Mouse (Mus musculus) layer of hippocampus, adult 18-20 months (tissue): Measurements from ENCODE around the gene Pick1. TPM values are rescaled to one million over a fixed set of nuclear protein-coding genes. Genes with fewer than 3 reads are reported as not detected.

Experiments used
- DNase-seq, 2 experiments: peaks; one replicate each; pipeline ENCODE4 v3.0.0; 2022; ENCODE audit warnings: low spot score in 2 of 2
- long read RNA-seq: library from polyadenylated mRNA; stranded (forward); transcript quantifications from one replicate; pipeline ENCODE4 v2.0.0, GENCODE M21; 2021
- total RNA-seq, 2 experiments: library from RNA; stranded (reverse); gene quantifications; 2 replicates each; pipeline ENCODE4 v1.2.3; 2021

The Pick1 gene
- total RNA-seq: 10 to 100 TPM; 44.4 to 46.4 TPM
- long read RNA-seq, transcript Pick1-201 (13 exons, 1,977 nt): major isoform, 22 of 37 reads
- long read RNA-seq, partial matches to known transcripts: 3 of 37 reads
- long read RNA-seq, other reads (novel, unspliced or antisense): 7 of 37 reads

DNA sequence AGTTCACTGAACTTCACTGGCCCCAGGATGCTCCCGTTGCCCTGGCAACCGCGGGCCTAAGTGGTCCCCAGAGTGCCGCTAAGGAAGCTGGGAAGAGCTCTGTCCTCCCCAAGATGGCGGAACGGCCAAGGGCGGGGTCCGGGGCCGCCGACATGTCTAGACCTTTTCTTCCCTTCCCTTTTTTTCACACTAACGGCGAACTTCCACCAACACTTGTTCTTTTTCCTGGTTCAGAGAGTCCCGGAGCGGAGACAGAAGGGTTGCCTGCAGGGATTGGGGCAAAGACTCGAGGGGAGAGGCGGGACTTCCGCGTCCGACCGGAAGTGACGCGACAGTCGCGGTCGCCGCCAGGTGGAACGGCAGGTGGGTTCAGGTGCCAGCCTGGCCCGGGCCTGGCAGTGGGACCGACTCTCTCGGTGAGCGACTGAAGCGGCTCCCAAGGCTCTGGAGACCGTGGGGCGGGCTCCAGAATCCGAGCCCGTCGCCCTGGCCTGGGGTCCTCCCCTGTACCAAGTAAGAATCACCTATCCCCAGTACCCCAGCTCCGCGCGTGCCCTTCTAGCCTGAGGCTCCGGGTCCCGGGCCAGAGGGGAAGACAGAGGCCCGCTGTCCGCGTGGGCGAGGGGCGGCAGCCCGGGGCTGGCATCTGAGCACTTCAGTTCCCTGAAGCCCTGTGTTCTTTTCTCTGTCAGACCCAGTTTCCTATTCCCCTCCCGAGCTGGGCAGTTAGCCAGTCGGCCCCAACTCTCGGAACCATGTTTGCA lies at the start of gene Pick1, which contains the start of gene Gm49486:
TSS of gene Pick1 (plus strand) at position 116 of the 764 bp plus-strand sequence.
TSS of gene Gm49486 (plus strand) at position 334 of the 764 bp plus-strand sequence.
- peak; percentile 80 to 89 for DNase-seq

DNA sequence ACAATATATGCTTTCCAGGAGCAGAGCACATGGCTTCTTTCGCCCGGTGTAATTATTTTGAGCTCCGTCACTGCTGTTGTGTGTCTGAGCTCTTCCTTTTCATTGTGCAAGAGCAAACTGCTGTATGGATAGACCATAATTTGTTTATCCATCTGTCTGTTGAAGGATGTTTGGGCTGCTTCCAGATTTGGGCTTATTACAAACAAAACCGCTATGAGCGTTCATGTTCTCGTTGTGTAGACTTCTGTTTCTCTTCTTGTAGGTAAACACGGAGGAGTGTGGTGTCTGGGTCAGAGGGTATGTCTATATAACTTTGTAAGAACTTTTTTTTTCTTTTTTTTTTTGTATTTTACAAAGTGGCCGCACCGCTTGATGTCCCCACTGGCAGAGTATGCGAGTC lies 43.8 kb upstream of the Pick1 start:
- no peak for DNase-seq

DNA sequence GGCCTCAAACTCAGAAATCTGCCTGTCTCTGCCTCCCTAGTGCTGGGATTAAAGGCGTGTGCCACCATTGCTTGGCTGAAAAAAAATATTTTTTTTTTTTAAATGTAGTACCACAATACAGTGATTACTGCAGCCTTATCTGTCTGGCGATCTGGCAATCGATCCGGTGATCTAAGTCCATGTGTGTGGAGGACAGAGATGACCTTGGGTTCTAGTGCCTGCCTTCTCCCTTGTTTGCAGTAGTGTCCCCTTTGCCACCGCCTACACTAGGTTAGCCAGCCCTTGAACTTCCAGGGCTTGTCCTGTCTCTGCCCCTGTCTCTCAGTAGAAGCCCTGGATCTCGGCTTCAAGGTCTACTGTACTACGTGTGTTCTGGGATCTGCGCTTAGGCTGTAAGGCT lies 41.2 kb upstream of the Pick1 start:
- DNase-seq: no peak

DNA sequence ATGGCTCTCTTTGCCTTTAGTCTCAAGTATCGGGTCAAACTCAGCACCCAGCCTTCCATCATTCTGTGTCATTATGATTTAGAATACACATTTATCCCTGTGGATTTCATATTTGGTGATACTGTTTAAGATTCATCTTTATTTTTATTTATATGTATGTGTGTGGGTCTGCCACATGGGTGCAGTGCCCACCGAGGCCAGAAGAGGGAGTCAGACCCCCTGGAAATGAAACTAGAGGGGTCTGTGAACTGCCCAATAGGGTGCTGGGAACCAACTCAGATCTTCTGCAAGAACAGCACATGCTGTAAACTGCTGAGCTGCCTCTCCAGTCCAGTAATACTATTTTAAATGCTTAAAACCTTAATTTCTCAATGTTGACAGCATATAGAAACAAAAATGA lies 37.5 kb upstream of the Pick1 start:
- DNase-seq: no peak

DNA sequence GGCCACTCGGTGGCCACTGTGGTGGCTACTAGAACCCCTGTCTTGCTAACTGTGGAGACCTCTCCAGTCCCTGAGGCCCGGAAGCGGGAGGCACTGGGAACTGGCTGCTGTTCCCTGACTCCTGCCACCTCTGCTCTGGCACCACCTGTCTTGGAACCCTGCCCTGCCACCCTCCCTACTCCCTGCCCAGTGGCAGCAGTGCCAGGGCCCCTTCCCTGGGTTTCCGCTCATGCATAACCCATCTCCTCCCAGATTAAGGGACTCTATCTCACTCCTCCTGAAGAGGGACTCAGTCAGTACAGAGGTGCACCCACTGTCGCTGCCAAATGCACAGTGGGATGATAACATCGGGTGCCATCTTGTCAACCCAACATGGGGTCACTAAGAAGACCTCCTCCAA lies 36.5 kb upstream of the Pick1 start:
- no peak for DNase-seq

DNA sequence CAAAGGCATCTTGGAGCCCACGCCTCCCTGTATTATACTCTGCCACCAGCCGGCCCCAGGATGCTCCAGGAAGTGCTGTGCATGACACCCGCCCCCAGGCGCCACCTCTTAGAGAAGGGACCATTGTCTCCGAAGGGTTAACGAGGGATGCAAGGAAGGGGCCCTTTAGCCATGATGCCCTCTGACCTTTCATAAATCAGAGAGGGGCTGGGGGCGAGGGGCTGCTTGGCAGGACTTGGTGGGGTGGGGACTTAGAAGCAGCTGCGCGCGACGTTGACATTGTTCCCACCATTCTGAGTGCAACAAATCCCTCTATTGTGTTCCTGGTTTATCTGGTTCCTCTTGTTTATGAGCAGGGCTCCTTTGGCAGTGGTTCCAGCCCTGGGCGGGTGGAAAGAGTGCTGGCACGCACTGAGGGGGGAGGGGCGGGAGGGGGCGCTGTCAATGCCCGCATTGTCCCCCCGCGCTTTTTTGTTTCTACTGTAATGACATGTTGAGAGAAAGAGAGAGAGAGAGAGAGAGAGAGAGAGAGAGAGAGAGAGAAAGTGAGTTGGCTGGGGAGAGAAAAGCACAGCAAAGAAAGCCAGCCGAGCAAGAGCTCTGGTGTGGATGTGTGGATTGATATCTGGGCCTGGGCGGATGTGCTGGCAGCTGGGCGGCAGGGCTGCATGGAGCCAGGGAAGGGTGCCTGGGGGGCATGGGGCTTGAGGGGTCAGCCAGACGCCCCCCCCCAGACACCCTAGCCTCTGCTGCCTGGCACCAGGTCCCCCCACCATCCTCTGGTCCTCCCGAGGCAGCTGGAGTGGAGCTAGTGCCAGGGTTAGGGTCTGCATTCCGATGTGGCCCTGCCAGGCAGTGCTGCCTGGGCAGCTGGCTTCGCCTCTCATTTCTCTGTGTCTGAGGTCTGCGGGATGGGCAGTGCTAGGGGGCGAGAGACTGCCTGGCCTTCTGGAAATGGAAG lies 35.8 kb upstream of the Pick1 start:
- DNase-seq: peak in 1 of 2 experiments; percentile 76

DNA sequence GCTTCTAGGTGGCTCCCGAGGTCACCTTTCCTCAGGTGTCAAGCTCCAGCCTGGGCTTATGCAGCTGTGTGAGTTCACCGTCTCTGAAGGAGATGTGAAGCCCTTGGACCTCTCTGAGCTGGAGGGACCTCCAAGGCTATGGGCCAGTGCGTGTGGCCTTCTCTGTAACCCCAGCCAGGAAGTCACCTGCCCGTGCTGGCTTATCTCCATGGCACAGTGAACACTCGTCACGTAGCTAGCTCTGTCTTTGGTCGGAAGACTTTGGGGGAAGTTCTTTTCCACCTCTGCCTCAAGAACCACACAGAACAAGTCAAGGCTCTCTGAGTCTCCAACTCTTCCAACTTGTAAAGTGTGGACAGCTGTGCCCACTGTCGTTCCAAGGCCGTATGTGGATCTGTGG lies 34.9 kb upstream of the Pick1 start:
- no peak for DNase-seq

DNA sequence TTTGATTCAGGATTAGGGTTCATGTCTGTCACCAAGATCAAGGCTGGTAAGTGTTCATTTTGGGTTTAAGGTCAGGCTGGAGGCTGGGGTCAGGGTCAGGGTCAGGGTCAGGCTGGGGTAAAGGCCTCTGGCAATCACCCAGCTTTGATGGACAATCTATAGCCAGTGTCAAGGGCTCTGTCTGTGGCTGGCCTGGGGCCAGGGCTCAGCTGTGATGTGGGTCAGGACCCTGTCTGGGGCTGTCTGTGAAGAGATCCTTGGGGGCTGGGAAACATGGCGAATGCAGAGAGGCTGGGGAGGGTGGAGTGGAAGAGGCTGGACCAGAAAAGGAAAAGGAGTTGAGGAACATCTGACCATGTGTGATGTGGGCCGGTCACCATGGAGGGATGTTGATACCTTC lies 34.0 kb upstream of the Pick1 start:
- no peak for DNase-seq

DNA sequence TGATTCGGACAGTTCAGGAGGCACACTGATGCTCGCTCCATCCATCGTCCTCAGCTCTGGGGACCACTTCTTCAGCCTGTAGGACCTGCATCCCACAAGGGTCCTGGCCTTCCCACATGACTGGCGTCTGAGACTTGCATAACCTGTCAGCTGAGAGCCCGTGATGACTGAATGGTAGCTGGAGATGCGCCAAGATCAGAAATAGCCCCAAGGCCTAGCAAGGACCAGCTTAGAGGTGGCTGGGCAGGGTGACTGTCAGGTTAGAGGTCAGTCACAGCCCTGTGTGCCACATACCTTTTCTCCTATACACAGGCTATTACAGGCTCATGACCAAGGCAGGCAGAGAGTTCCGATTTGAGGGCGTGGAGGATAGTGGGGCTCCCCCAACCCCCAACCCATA lies 33.5 kb upstream of the Pick1 start:
- no peak for DNase-seq

DNA sequence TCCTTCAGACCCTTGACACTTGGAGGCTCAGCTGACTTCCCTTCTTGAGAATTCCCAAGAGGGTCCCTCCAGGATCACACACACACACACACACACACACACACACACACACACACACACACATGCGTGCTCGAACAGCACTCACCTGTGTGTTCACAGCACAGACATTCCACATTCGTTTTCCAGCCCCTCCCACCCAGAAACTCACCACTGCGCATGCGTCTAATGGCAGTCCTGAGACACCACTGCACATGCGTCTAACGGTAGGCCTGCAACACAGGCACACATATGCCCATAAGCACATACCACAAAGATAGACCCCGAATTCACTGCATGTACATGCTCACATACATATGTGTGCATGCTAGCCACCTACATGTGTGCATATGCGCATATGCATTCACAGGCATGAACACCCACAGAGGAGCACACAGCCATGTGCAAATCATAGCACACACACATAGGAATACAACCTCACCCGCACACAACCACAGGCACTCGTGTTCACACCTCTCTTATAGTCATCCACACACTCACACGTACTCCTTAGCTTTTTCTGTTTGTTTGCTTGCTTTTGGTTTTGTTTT lies 29.5 kb upstream of the Pick1 start:
- no peak for DNase-seq

DNA sequence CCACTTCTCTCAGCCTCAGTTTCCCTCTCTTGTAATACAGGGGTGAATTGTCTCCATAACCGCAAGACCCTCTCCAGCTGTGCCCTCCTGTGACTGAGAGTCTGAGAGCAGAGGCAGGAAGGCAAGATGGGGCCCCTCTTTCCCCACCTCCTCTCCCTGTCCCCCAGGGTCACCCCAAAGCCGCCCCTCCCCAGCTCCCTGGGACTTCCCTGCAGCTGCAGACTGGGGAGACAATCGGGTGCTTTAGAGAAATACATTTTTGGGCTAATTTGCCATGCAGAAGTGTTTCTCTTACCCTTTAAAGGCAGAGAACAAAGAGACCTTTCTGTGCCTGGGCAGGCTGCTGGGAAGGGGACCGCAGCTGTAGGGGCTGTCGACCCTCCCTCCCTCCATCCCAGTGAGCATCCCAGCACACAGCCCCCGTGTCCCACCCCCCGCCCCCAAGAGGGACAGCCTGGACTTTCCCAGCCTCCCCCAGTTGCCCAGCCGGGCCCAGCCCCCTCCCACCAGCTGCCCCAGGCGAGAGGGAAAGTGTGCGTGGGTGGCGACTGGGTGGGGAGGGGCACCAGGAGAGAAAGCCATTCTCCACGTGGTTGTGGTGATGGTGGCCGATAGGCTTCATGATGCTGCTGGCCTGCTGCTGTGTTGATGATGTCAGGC lies 27.4 kb upstream of the Pick1 start:
- peak; percentile 19 to 37 for DNase-seq

DNA sequence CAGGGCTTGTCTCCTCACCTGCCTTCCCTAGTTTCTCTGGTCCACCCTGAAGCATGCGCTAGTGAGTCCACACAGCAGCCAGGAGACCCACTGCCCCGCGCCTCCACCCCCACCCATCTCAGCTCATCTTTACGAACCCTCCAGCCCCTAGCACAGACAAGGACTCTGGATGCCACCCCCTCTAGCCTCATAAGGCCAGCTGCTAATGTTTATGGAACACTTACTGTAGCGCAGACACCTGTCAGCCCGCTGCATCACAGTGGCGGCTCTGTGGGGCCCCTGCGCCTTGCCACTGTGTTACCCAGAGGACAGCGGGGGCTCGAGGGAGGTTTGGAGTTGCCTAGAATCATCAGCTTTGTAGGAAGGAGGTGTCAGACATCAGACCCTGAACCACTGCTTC lies 26.4 kb upstream of the Pick1 start:
- DNase-seq: no peak

DNA sequence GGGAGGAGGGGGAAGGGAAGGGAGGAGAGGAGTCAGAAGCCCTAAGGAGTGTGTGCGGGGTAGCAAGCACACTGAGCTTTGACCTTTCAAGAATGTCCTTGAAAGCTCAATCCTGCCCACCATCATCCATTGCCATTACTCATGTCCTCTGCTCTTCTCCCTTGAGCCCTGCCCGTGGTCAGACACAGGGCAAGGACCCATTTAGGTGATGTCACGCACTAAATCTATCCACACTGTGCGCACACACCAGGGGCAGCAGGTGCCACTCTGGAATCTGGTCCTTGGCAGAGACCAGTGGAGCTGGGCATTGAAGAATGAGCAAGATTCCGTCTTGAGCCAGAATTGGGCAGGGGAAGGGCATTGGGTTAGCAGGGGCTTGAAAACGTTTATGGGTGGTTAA lies 20.8 kb upstream of the Pick1 start:
- no peak for DNase-seq

DNA sequence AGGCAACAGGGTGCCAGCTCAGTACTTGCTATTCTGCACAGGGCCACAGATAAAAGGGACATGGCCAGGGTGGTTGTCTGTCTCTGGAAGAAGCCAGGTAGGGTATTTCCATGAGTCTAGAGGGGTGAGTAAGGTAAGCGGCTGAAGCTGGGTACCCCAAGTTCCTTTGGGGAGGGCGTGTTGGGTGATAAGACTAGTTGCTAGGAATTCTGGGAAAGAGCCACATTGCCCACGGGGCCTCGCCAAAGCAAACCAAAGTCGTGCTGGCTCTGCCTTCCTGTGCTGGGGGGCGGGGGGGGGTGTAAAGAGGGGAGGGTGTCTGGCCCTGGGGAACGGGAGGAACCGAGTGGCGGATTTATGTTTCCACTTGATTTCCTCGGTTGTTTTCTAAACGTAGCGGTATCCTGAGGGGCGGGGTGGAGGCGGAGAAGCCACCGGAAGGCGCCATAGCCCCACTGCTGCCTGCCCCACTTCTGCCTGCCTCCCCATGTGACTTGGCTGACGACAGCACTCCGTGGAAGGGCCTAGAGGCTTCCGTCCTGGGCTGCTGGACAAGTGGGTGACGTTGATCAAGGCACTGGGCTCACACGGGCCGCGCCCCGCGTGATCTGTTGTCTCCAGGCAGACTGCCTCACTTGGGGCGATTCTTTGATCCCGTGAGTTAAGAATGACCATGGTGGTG lies 20.1 kb upstream of the Pick1 start:
- peak in 1 of 2 experiments; percentile 54 for DNase-seq

DNA sequence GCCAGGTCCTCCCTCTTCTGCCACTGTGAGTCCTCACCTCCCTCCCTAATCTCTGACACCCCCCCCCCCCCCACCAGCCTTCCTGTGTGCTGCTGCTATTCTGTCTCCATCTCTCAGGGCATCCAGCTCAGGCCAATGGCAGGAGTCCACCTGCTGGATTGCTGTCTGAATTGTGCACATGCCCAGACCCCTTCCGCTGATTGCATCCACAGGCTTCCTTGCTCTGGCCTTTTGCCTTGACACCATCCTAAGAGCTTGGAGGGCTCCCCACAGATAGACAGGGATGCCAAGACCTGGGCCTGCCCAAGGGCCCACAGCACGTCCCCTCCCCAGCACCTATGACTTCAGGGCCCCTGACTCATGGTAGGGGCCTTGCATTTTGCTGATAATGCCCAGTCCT lies 18.6 kb upstream of the Pick1 start:
- no peak for DNase-seq

DNA sequence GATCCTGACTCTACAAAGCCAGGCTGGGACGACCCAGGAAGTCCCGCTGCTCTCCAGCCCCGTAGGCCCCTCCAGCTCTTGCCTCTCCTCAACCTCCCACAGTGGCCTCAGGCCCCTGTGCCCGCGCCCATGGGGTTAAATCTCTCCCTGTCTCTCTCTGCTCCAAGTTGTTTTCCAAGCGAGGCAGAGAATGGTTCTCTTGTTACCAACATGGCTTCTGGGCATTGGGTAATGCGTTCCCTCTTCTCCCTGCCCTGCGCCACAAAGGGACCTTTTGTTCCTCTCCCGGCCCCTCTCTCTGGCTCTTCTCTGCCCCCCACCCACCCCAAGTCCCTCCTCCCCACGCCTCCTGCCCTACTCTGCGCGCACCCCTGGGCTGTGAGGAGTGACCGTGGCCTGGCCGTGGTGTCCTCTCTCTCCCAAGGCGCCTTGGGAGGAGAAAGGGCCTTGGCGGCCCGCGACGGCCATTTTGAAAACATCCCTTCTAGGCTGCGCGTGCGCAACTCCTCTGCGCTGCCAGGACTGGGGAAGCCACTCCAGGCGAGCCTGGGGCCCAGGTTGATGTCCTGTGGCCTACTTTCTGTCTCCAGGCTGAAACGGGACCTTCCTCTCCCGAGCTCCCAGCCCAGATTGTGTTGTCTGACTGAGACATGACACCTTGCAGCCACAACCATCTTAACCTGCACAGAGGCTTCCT lies 16.1 kb upstream of the Pick1 start:
- peak in 1 of 2 experiments; percentile 39 for DNase-seq

DNA sequence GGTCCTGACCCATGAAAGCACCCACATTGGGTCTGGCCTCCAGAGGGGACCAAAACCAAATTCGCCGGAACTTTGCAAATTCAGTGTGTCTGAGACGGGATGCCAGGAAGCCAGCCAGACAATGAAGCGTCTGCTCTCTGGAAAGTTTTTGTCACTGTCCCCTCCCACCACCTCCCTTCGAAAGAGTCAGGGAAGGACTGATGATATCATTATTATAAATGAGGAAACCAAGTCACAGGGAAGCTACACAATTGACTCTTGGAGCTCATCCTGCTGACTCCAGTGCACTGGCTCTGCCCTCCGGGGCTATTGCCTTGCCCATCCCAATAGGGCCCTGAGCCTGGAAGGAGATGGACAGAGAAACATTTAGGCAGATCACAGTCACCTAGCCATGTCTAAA lies 15.4 kb upstream of the Pick1 start:
- no peak for DNase-seq

DNA sequence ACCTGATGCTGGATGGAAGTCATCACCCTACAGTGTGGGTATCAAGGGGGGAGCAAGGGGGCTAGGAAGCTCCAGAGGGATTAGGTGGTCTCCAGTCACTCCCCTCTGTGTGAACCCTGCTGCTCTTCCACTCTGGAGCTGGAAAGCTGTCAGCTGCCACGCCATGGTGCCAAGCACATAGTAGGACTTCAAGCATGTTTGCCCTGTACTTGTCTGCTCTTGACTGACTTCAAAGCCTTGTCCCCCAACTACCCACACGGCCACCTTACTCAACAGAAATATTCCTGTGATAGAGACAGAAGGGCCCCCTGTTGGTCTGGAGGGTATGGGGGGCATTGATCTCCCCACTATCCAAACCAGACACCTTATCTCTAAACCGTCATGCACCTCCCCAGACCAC lies 12.8 kb upstream of the Pick1 start:
- no peak for DNase-seq

DNA sequence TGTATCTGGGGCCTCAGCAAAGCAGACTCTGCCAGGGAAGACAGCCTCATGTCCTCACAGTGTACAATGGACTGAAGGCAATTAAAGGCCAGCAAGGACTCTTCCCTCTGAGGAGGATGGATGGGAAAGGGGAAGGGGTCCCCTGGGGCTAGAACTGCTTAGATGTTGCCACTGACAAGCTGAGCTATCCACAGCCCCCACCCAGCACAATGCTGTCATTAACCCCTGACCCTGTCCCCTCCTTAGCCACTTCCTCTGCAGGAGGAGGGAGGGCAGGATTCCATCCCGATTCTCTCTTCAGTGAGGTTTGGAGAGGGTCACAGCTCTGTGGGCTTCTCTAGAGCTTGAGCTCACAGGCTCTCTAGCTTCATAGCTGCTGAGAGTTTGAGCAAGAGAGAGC lies 9.4 kb upstream of the Pick1 start:
- DNase-seq: no peak

DNA sequence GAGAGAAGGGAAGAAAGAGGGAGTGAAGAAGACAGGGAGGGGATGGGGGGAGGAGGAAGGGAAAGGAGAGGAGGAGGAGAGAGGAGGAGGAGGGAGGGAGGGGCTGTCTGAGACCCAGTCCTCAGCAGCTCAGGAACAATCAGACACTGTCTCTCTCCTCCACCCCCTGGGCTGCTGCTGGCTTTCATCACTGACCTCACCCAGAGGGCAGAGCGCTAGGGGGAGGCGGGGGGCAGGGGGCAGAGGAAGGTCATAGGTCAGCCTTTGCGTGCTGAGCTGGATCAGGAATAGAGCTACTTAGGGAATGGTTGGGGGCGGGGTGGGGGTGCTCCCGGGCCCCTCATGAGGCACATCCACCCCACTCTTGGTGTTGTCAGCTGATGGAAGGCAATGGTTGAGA lies 5.3 kb upstream of the Pick1 start:
- DNase-seq: no peak
